Mouse (Mus musculus) G1E (cell line): ENCODE data around the gene Idh3b.

Experiments
- CTCF ChIP-seq: IDR thresholded peaks from 2 replicates; pipeline ENCODE4 v1.5.1; 2012; ENCODE audit warnings: low read depth, low read length, inconsistent platforms, mixed read lengths
- GATA1 ChIP-seq: IDR thresholded peaks from 2 replicates; pipeline ENCODE4 v1.6.1; 2012; ENCODE audit warnings: borderline replicate concordance, low read length, inconsistent platforms, mixed read lengths
- TAL1 ChIP-seq: conservative IDR thresholded peaks from 2 replicates; pipeline ENCODE4 v1.6.1; 2012; ENCODE audit warnings: low read depth, low read length, inconsistent platforms, mixed read lengths

DNA sequence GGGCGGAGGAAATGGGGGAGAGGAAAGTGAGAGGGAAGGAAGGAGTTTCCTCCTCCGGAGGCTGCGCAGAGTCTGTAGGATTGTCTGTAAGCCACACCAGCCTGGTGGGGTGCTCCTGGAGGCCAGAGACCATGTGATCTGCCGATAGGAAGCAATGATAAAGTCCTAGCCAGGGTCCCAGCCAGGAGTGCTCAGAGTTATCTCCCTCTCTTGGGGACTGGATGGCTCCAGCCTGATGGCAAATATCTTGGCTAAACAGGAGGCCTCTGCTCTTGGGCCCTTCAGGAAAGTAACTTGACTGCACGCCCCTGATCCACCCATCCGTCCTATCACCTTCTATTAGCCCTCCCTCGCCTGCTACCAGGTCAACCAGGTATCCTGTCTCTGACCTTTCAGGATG lies 36.1 kb downstream of the Idh3b start:
- TF ChIP-seq CTCF: no peak
- TF ChIP-seq TAL1: no peak
- no peak for TF ChIP-seq GATA1
